In the genomic region with DNA sequence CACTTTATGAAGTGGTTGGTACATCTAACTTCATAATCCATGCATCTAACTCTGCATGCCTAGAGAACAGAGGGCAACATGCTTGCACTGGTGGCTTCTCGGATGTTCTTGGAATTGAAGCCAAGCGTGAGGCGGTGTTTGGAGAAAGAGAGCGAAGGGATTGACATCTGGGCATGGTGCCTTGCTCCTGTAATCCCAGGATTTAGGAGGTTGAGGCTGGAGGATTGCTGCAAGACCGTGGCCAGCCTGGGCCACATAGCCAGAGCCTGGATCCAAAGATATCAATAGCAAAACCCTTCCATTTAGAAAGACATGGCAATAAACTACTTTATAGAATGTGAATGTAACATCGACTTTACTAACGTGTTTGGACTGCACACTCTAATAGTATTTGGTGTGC, we compare ENCODE assay signal across 8 mouse cellular contexts. TPM values are rescaled to one million over a fixed set of nuclear protein-coding genes. Genes with fewer than 3 reads are reported as not detected.
DNase-seq lines count a peak whose midpoint lies in the region; ATAC-seq lines count a peak whose summit lies in the region.

No protein-coding gene starts in this region.

- WGBS in heart, embryonic 10.5 days, result 91% methylated on average over 7 of the region's 7 CpGs
- WGBS in hindbrain, embryonic 11.5 days, result 91% methylated on average over 7 of the region's 7 CpGs
- 72% methylated on average over 7 of the region's 7 CpGs for WGBS in midbrain, embryonic 12.5 days

- H3K27me3 ChIP-seq in heart, embryonic 10.5 days (ENCODE audit: insufficient read depth, poor library complexity, severe bottlenecking), result no peaks in the 10 kb centered on the region
- H3K27me3 ChIP-seq in hindbrain, embryonic 11.5 days (ENCODE audit: control insufficient read depth, insufficient read depth, low read length), result no peaks in the 10 kb centered on the region
- H3K27me3 ChIP-seq in midbrain, embryonic 12.5 days, result no peaks in the 10 kb centered on the region

- no peaks in the 10 kb centered on the region for H3K36me3 ChIP-seq in heart, embryonic 10.5 days
- H3K36me3 ChIP-seq in hindbrain, embryonic 11.5 days (ENCODE audit: control insufficient read depth, insufficient read depth, low read length), result no peaks in the 10 kb centered on the region
- H3K36me3 ChIP-seq in midbrain, embryonic 12.5 days, result no peaks in the 10 kb centered on the region

- no peak for DNase-seq in heart, embryonic 10.5 days (ENCODE audit: low spot score)
- no peak for DNase-seq in heart, adult 9 months (ENCODE audit: low spot score in 2 of 2)
- DNase-seq in adipocyte (ENCODE audit: low spot score), result peak; percentile 27
- DNase-seq in hindbrain, embryonic 11.5 days (ENCODE audit: low spot score), result no peak
- DNase-seq in layer of hippocampus, adult 11-12 months (ENCODE audit: low spot score), result no peak
- DNase-seq in lung, adult 18-20 months, result no peak

- no peak for ATAC-seq in hindbrain, embryonic 11.5 days (ENCODE audit: low FRiP score)
- no peak for ATAC-seq in midbrain, embryonic 12.5 days (ENCODE audit: low FRiP score, low read depth)
- ATAC-seq in inflammation-experienced regulatory T-cells, adult 6 months, result no peak

- peaks cover 26% of the 10 kb centered on the region for H3K4me1 ChIP-seq in heart, embryonic 10.5 days
- peaks cover 3% of the 10 kb centered on the region for H3K4me1 ChIP-seq in hindbrain, embryonic 11.5 days (replicated peaks; ENCODE audit: control insufficient read depth, insufficient read depth, low read length)
- H3K4me1 ChIP-seq in midbrain, embryonic 12.5 days, result peaks cover 42% of the 10 kb centered on the region

- H3K9me3 ChIP-seq in heart, embryonic 10.5 days, result no peaks in the 10 kb centered on the region
- H3K9me3 ChIP-seq in hindbrain, embryonic 11.5 days (ENCODE audit: control insufficient read depth, low read length), result no peaks in the 10 kb centered on the region
- no peaks in the 10 kb centered on the region for H3K9me3 ChIP-seq in midbrain, embryonic 12.5 days

- peak overlapping the region; percentile 22; the same call in 1 of the 2 replicates for H3K27ac ChIP-seq in heart, embryonic 10.5 days
- peak overlapping the region; percentile 27; the same call in 1 of the 2 replicates for H3K27ac ChIP-seq in hindbrain, embryonic 11.5 days (ENCODE audit: low read depth, low read length)
- H3K27ac ChIP-seq in midbrain, embryonic 12.5 days (replicated peaks), result no peak overlapping the region; the same call in none of the 2 replicates

- H3K4me3 ChIP-seq in heart, embryonic 10.5 days, result peak overlapping the region; percentile 12; the same call in 1 of the 2 replicates
- no peak overlapping the region for H3K4me3 ChIP-seq in hindbrain, embryonic 11.5 days (ENCODE audit: low read depth, low read length)
- H3K4me3 ChIP-seq in midbrain, embryonic 12.5 days, result peak overlapping the region; percentile 14; the same call in 1 of the 2 replicates

- H3K9ac ChIP-seq in hindbrain, embryonic 11.5 days (ENCODE audit: low read depth, low read length), result no peak overlapping the region
- H3K9ac ChIP-seq in midbrain, embryonic 12.5 days (replicated peaks), result no peak overlapping the region

- H3K4me2 ChIP-seq in hindbrain, embryonic 11.5 days (replicated peaks; ENCODE audit: low read depth, low read length), result no peak overlapping the region
- peak overlapping the region; percentile 37 for H3K4me2 ChIP-seq in midbrain, embryonic 12.5 days (replicated peaks)

RNA-seq across cellular contexts. Expression of a gene that starts 2.0 kb away (rescaled TPM):
- polyA plus RNA-seq in heart, embryonic 10.5 days (2016; fragmentation: Nextera tagmentation; extraction: Ambion mirVana), result 54.3 and 59.3 TPM in 2 replicates
- 60.6 and 70.0 TPM in 2 replicates for polyA plus RNA-seq in hindbrain, embryonic 11.5 days (2014; fragmentation: Nextera tagmentation; extraction: Ambion mirVana)
- polyA plus RNA-seq in midbrain, embryonic 12.5 days (2016; fragmentation: Nextera tagmentation; extraction: Ambion mirVana), result 76.6 and 76.8 TPM in 2 replicates
- polyA plus RNA-seq in inflammation-experienced regulatory T-cells, adult 6 months (2017; shearing (Covaris generic)), result 10 to 100 TPM; 18.5 to 29.6 (median 20.1) TPM
